Mouse (Mus musculus): ENCODE measurements at regions not wholly inside any gene's neighbourhood (a gene's known extent, or its start where the extent isn't known, plus 50 kb on each side); places are given as distances from the start of the nearest gene placed in this dataset.

DNA sequence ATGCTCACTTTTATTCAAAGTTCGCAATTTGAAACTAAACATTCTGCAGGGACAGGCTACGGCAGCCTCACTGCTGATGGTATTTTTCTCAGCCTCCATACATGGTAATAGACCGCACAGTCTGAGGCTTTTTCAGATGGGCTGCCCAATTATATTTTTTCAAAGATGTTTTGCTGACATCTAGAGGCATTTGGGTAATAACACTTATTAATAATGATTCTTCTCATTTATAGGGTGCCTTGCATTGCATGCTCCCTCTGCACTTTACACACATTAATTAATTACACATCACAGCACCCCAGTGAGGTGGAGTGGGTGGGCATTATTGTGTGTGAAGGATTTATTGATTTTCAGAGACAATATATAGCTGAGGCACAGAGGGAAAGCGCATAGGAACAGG lies 644.5 kb downstream of the Pkhd1 start:
- H3K4me1 ChIP-seq = 0 out of 2 replicates have a peak, but pooled peaks cover 3% of the 10 kb centered on the region
- no peaks in the 10 kb centered on the region; the same call in 1 of the 2 replicates for H3K27me3 ChIP-seq (replicated peaks)
- H3K36me3 ChIP-seq = no peaks in the 10 kb centered on the region
- H3K4me3 ChIP-seq (replicated peaks) = no peak overlapping the region
- H3K9me3 ChIP-seq (replicated peaks) = no peaks in the 10 kb centered on the region
- WGBS = 21% methylated on average over 4 of the region's 4 CpGs
- no peak overlapping the region for H3K27ac ChIP-seq (replicated peaks)
- H3K9ac ChIP-seq (replicated peaks) = no peak overlapping the region
- no peak overlapping the region for H3K4me2 ChIP-seq
- peak; percentile 77; the same call in 1 of the 2 replicates for ATAC-seq (ENCODE audit: low FRiP score)

DNA sequence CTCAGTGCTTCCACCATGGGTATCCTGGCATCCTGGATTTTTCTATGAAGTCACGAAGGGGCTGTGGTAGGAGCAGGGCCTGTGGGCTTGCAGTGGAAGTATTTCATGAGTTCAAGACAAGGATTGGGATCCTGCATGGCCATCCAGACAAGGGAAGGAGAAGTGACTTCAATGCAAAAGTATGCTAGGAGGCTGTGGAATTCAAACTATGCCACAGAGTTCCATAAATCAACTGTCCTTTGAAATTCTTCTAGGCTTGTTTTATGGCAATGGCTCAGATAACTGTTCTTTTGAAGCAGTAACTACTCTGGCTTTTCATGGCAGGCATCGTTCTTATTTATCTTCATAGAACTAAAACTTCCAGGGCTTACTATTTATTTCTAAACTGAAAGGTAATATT lies 643.9 kb downstream of the Pkhd1 start:
- 7% methylated on average over 2 of the region's 2 CpGs for WGBS
- no peaks in the 10 kb centered on the region; the same call in 1 of the 2 replicates for H3K27me3 ChIP-seq (replicated peaks)
- no peak for ATAC-seq (ENCODE audit: low FRiP score)

DNA sequence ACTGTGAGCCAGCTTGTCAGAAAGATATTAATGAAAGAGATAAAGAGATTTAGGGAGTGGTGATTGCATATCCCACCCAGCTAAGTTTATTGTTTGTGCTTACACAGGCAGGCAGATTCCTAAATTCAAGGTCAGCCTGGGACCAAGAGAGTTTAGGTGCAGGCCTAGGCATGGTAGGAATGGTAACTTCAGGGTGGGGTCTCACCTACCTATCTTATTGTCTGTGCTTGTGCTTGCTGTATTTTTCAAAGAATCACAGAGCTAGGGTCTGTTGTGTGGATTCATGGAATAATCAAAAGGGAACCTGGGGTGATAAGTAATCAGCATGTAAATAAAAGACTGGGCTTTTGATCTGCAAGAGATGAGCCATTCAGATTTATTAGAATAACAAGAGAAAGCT lies 642.4 kb downstream of the Pkhd1 start:
- Histone ChIP-seq H3K4me3 (replicated peaks) (no peak overlapping the region), H3K4me1 (0 out of 2 replicates have a peak, but pooled peaks cover 3% of the 10 kb centered on the region), H3K4me2 (no peak overlapping the region), H3K36me3 (no peaks in the 10 kb centered on the region), H3K27me3 (replicated peaks) (no peaks in the 10 kb centered on the region; the same call in 1 of the 2 replicates), H3K9me3 (replicated peaks) (no peaks in the 10 kb centered on the region), H3K27ac (replicated peaks) (no peak overlapping the region), H3K9ac (replicated peaks) (no peak overlapping the region)
- no peak for ATAC-seq (ENCODE audit: low FRiP score)

More for the DNA sequence above, 643.9 kb downstream of the Pkhd1 start:
- no peaks in the 10 kb centered on the region for H3K9me3 ChIP-seq (replicated peaks)
- H3K9ac ChIP-seq (replicated peaks) = no peak overlapping the region
- no peaks in the 10 kb centered on the region for H3K36me3 ChIP-seq
- H3K4me1 ChIP-seq = 0 out of 2 replicates have a peak, but pooled peaks cover 3% of the 10 kb centered on the region
- no peak overlapping the region for H3K4me3 ChIP-seq (replicated peaks)
- no peak overlapping the region for H3K27ac ChIP-seq (replicated peaks)
- H3K4me2 ChIP-seq = no peak overlapping the region

DNA sequence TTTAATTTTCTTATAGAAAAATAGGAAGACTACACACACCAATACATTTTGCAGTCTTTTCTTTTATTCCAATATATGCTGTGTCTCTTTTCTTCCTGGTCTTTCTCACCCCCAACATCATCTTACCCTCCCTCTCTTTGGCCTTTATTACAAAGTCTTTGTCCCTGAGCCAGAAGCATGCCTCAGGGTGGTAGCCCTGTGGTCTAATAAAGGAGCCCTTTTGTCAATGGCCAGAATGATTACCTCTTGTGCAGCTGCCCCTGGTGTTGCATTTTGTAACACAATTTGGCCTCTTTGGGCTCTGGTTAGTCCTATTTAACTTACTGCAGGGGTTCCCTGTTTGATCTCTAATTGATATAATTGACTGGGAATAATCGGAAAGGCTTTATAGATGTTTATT lies 636.7 kb downstream of the Pkhd1 start:
- no peak overlapping the region for H3K4me3 ChIP-seq (replicated peaks)
- 8% methylated on average over 1 of the region's 1 CpGs for WGBS
- no peak for ATAC-seq (ENCODE audit: low FRiP score)

DNA sequence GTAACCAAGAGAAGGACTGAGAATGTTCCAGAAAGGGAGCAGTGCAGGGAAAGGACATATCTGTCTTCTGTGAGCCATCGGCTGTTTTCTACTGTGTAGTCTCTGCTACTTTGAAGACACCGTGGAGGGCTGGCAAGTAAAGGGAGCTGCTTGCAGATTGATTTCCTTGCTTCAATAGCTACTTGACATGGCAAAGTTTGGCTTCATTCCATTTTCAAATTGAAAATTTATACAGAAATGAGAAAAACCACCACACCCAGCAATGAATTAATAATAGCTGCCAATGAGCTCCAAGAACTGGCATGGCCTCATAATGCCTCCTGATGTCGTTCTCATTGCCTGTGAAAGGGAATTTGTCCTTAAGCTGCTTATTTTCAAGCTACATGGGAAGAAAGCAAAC lies 635.1 kb downstream of the Pkhd1 start:
- Histone ChIP-seq H3K9me3 (replicated peaks) (no peaks in the 10 kb centered on the region), H3K27ac (replicated peaks) (no peak overlapping the region), H3K36me3 (no peaks in the 10 kb centered on the region), H3K27me3 (replicated peaks) (no peaks in the 10 kb centered on the region; the same call in 1 of the 2 replicates), H3K4me1 (peaks cover 11% of the 10 kb centered on the region), H3K4me2 (no peak overlapping the region), H3K9ac (replicated peaks) (no peak overlapping the region), H3K4me3 (replicated peaks) (no peak overlapping the region)
- WGBS = 30% methylated on average over 3 of the region's 3 CpGs
- ATAC-seq (ENCODE audit: low FRiP score) = no peak

More for the DNA sequence above, 636.7 kb downstream of the Pkhd1 start:
- H3K4me1 ChIP-seq = peaks cover 11% of the 10 kb centered on the region
- H3K27me3 ChIP-seq (replicated peaks) = no peaks in the 10 kb centered on the region; the same call in 1 of the 2 replicates
- H3K9me3 ChIP-seq (replicated peaks) = no peaks in the 10 kb centered on the region
- no peak overlapping the region for H3K4me2 ChIP-seq
- H3K27ac ChIP-seq (replicated peaks) = no peak overlapping the region
- H3K9ac ChIP-seq (replicated peaks) = no peak overlapping the region
- no peaks in the 10 kb centered on the region for H3K36me3 ChIP-seq

DNA sequence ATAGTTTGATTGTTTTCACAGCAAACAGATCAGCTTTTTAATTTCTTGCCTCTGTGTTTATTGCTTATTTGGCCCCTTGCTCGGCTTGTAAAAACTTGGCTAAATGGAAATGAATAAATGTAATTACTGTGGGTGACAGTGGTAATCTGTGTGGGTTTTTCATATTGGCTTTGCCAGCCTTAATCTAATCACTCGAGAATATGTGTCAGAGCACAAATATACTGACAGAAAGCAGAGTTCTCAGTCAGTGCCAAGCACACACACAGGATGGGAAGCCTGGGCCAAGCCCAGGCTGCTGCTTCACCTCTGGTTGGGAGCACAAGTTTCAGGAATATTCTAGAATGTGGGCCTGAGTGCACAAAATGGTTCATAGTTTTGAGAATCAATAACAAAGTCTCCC lies 634.4 kb downstream of the Pkhd1 start:
- 18% methylated on average over 2 of the region's 2 CpGs for WGBS
- peaks cover 11% of the 10 kb centered on the region for H3K4me1 ChIP-seq
- H3K27ac ChIP-seq (replicated peaks) = no peak overlapping the region
- H3K4me2 ChIP-seq = no peak overlapping the region
- H3K9me3 ChIP-seq (replicated peaks) = no peaks in the 10 kb centered on the region
- H3K27me3 ChIP-seq (replicated peaks) = no peaks in the 10 kb centered on the region; the same call in 1 of the 2 replicates
- H3K36me3 ChIP-seq = no peaks in the 10 kb centered on the region
- no peak for ATAC-seq (ENCODE audit: low FRiP score)
- H3K4me3 ChIP-seq (replicated peaks) = no peak overlapping the region
- H3K9ac ChIP-seq (replicated peaks) = no peak overlapping the region

DNA sequence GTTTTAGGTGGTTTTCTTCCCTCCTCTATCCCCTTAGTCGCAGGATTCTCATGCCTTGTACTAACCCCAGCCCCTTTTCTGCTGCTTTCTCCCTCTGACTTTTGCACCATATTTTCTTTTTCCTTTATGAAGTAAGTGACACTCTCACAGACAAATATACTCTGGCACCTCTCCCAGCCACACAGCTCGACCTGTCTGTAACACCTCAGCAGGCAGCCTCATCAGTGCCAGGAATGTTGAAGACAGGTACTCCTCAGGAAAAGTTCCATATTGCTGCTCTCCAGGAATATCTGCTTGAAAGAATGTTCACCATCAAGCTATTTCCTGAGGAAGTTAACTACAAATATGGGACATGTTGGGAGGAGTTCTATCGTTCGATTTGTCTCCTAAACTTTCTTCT lies 627.9 kb downstream of the Pkhd1 start:
- Histone ChIP-seq H3K4me1 (no peaks in the 10 kb centered on the region), H3K27me3 (replicated peaks) (no peaks in the 10 kb centered on the region), H3K4me2 (no peak overlapping the region), H3K4me3 (replicated peaks) (no peak overlapping the region), H3K36me3 (no peaks in the 10 kb centered on the region), H3K27ac (replicated peaks) (no peak overlapping the region), H3K9me3 (replicated peaks) (no peaks in the 10 kb centered on the region), H3K9ac (replicated peaks) (no peak overlapping the region)
- 88% methylated on average over 4 of the region's 4 CpGs for WGBS
- ATAC-seq (ENCODE audit: low FRiP score) = no peak
